Mouse (Mus musculus): Measurements from ENCODE around the gene Sppl3. TPM values are rescaled to one million over a fixed set of nuclear protein-coding genes. Genes with fewer than 3 reads are reported as not detected.

The Sppl3 gene
- total and polyA plus RNA-seq, 2 experiments, result 8.7 to 24.0 TPM

DNA sequence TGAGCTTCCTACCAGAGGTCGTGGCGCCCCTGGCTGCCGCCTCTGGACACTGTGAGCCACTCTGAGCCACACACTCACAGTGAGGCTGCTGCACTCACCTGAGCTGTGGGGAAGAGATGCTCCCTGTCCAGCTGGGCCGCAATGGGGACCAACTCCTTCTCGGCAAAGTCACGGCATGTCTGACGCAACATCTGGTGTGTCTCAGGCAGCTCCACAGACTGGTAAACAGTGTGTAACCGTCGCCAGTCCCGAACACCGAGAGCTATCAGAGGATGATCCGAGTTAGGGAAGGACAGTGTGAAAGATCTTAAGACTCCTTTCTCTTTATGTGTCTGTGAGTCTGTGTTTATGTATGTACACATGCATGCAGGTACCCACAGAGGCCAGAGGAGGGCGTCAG, 106.5 kb downstream of the Sppl3 start:
- H3K4me3 ChIP-seq (ENCODE audit: insufficient read depth, low read depth, low read length), result peak overlapping the region; percentile 2; the same call in 1 of the 2 replicates
- WGBS, result 48% methylated on average over 13 of the region's 13 CpGs
- TF ChIP-seq POLR2A (IDR thresholded peaks at IDR 0.05; ENCODE audit: extremely low read depth, insufficient read depth, low read length), result no peak
- no peak for TF ChIP-seq CTCF (IDR thresholded peaks at IDR 0.05; ENCODE audit: low read depth, low read length)

DNA sequence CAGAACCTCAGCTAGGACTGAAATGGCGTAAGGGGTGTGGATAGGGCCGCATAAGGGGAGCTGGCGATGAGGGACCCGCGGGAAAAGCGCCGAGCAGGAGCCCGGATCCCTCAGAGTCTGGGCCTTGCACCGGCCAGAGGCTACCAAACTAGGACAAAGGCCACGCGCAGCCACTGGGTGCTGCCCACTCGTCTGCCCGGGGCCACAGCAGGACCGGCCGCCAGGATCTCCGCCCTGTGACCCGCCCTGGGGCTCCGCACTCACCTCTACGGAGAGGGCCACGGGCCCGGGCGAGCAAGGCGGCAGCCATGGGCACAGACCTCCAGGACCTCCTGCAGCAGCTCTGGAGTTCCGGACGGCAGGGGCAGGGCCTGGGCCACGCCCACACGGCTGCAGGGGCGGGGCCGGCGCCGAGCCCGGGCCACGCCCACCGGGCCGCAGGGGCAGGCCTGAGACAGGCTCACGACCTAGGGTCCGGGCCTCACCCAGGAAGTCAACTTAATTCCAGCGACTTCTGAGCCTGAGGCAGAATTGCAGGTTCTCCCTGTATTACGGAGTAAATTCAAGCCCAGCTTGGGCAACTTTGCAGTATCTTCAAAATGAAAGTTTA, 108.1 kb downstream of the Sppl3 start, which contains the start of gene Acads:
Gene Acads, minus strand, starts transcription at position 386 of the 610 bp plus-strand sequence.
- Histone ChIP-seq H3K36me3 (ENCODE audit: control insufficient read depth, insufficient read depth, low read length) (no peaks in the 10 kb centered on the region; the same call in 1 of the 2 replicates), H3K27ac (replicated peaks; ENCODE audit: insufficient read depth, low read depth, low read length) (peak within 1 kb of the TSS; percentile 92), H3K27me3 (ENCODE audit: control insufficient read depth, insufficient read depth, low read length) (no peaks in the 10 kb centered on the region), H3K79me2 (ENCODE audit: control insufficient read depth, insufficient read depth, low read length) (peaks cover 3% of the 10 kb centered on the region; the same call in 1 of the 2 replicates), H3K4me3 (ENCODE audit: insufficient read depth, low read depth, low read length) (peak within 1 kb of the TSS; percentile 93), H3K4me1 (ENCODE audit: control insufficient read depth, insufficient read depth, low read length) (peaks cover 14% of the 10 kb centered on the region), H3K9ac (ENCODE audit: low read depth, low read length) (peak within 1 kb of the TSS; percentile 87)
- TF ChIP-seq POLR2A (IDR thresholded peaks at IDR 0.05; ENCODE audit: extremely low read depth, insufficient read depth, low read length) (peak; percentile 59), CTCF (IDR thresholded peaks at IDR 0.05; ENCODE audit: low read depth, low read length) (no peak)
- DNase-seq (ENCODE audit: extremely low read depth, low read depth, low spot score), result peak; percentile 73
- WGBS, result under 1% methylated on average over 39 of the region's 39 CpGs

More for the DNA sequence above, 106.5 kb downstream of the Sppl3 start:
- H3K79me2 ChIP-seq (ENCODE audit: control insufficient read depth, insufficient read depth, low read length), result peaks cover 3% of the 10 kb centered on the region; the same call in 1 of the 2 replicates
- H3K27ac ChIP-seq (replicated peaks; ENCODE audit: insufficient read depth, low read depth, low read length), result no peak overlapping the region
- H3K4me1 ChIP-seq (ENCODE audit: control insufficient read depth, insufficient read depth, low read length), result peaks cover 14% of the 10 kb centered on the region
- no peaks in the 10 kb centered on the region; the same call in 1 of the 2 replicates for H3K36me3 ChIP-seq (ENCODE audit: control insufficient read depth, insufficient read depth, low read length)
- DNase-seq (ENCODE audit: extremely low read depth, low read depth, low spot score), result peak; percentile 51
- H3K27me3 ChIP-seq (ENCODE audit: control insufficient read depth, insufficient read depth, low read length), result no peaks in the 10 kb centered on the region
- no peak overlapping the region for H3K9ac ChIP-seq (ENCODE audit: low read depth, low read length)

GRCm38 (mm10) chr5:115120978-115121377, 110.0 kb downstream of the Sppl3 start:
- no peaks in the 10 kb centered on the region for H3K27me3 ChIP-seq (ENCODE audit: control insufficient read depth, insufficient read depth, low read length)
- H3K4me1 ChIP-seq (ENCODE audit: control insufficient read depth, insufficient read depth, low read length), result peaks cover 10% of the 10 kb centered on the region; the same call in 1 of the 2 replicates
- no peak overlapping the region for H3K27ac ChIP-seq (replicated peaks; ENCODE audit: insufficient read depth, low read depth, low read length)
- no peak for DNase-seq (ENCODE audit: extremely low read depth, low read depth, low spot score)
- 96% methylated on average over 5 of the region's 5 CpGs for WGBS
- TF ChIP-seq CTCF (IDR thresholded peaks at IDR 0.05; ENCODE audit: low read depth, low read length), result no peak
- no peak for TF ChIP-seq POLR2A (IDR thresholded peaks at IDR 0.05; ENCODE audit: extremely low read depth, insufficient read depth, low read length)
- no peaks in the 10 kb centered on the region; the same call in 1 of the 2 replicates for H3K36me3 ChIP-seq (ENCODE audit: control insufficient read depth, insufficient read depth, low read length)
- no peak overlapping the region for H3K4me3 ChIP-seq (ENCODE audit: insufficient read depth, low read depth, low read length)
- no peak overlapping the region for H3K9ac ChIP-seq (ENCODE audit: low read depth, low read length)
- peaks cover 3% of the 10 kb centered on the region; the same call in 1 of the 2 replicates for H3K79me2 ChIP-seq (ENCODE audit: control insufficient read depth, insufficient read depth, low read length)

DNA sequence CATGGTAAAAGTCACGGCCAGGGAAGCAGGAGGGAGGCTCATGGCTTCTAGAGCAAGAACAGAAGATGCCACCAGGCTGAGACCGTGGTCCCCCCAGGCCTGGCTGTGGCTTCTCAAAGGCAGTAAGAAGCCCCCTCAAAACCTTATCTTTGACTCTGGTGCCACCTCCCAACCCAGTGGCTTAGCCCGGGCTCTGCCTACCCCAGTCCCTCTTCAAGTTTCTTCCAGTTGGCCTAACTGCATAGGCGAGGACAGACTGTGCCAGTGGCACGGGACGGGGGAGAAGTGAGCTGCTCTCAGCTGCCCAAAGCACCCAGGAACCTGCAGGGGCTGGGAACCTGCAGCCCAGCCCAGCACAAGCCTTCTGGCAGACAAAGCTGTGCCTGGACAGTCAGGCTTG, 113.8 kb downstream of the Sppl3 start:
- no peak for DNase-seq (ENCODE audit: extremely low read depth, low read depth, low spot score)

GRCm38 (mm10) chr5:115125211-115125871, 114.4 kb downstream of the Sppl3 start:
- H3K27me3 ChIP-seq (ENCODE audit: control insufficient read depth, insufficient read depth, low read length), result no peaks in the 10 kb centered on the region
- DNase-seq (ENCODE audit: extremely low read depth, low read depth, low spot score), result peak; percentile 43
- 46% methylated on average over 24 of the region's 24 CpGs for WGBS
- H3K79me2 ChIP-seq (ENCODE audit: control insufficient read depth, insufficient read depth, low read length), result no peaks in the 10 kb centered on the region
- H3K4me1 ChIP-seq (ENCODE audit: control insufficient read depth, insufficient read depth, low read length), result no peaks in the 10 kb centered on the region
- no peak overlapping the region for H3K27ac ChIP-seq (replicated peaks; ENCODE audit: insufficient read depth, low read depth, low read length)
- H3K9ac ChIP-seq (ENCODE audit: low read depth, low read length), result no peak overlapping the region
- TF ChIP-seq POLR2A (IDR thresholded peaks at IDR 0.05; ENCODE audit: extremely low read depth, insufficient read depth, low read length), result no peak
- peak; percentile 96 for TF ChIP-seq CTCF (IDR thresholded peaks at IDR 0.05; ENCODE audit: low read depth, low read length)
- peaks cover 6% of the 10 kb centered on the region; the same call in 1 of the 2 replicates for H3K36me3 ChIP-seq (ENCODE audit: control insufficient read depth, insufficient read depth, low read length)
- H3K4me3 ChIP-seq (ENCODE audit: insufficient read depth, low read depth, low read length), result no peak overlapping the region

More for the DNA sequence above, 113.8 kb downstream of the Sppl3 start:
- TF ChIP-seq POLR2A (IDR thresholded peaks at IDR 0.05; ENCODE audit: extremely low read depth, insufficient read depth, low read length) (no peak), CTCF (IDR thresholded peaks at IDR 0.05; ENCODE audit: low read depth, low read length) (no peak)
- Histone ChIP-seq H3K4me3 (ENCODE audit: insufficient read depth, low read depth, low read length) (no peak overlapping the region), H3K36me3 (ENCODE audit: control insufficient read depth, insufficient read depth, low read length) (peaks cover 6% of the 10 kb centered on the region; the same call in 1 of the 2 replicates), H3K27ac (replicated peaks; ENCODE audit: insufficient read depth, low read depth, low read length) (no peak overlapping the region), H3K4me1 (ENCODE audit: control insufficient read depth, insufficient read depth, low read length) (no peaks in the 10 kb centered on the region), H3K9ac (ENCODE audit: low read depth, low read length) (no peak overlapping the region), H3K27me3 (ENCODE audit: control insufficient read depth, insufficient read depth, low read length) (no peaks in the 10 kb centered on the region), H3K79me2 (ENCODE audit: control insufficient read depth, insufficient read depth, low read length) (no peaks in the 10 kb centered on the region)
- WGBS, result 91% methylated on average over 6 of the region's 6 CpGs
